Mouse (Mus musculus) natural killer cell, adult 2 months (primary cell): Measurements from ENCODE around the gene Zbtb20.

Experiments
- DNase-seq, 2 experiments: peaks; one replicate each; pipeline ENCODE4 v3.0.0; 2022; ENCODE audit warnings: low spot score in 2 of 2

Gene Zbtb20

GRCm38 (mm10) chr16:43080403-43080802 is 204.7 kb downstream of the Zbtb20 start:
- no peak for DNase-seq

- no peak for DNase-seq
Observed at GRCm38 (mm10) chr16:43080923-43081702, 205.4 kb downstream of the Zbtb20 start.

GRCm38 (mm10) chr16:43081995-43082394 is 206.3 kb downstream of the Zbtb20 start:
- DNase-seq: no peak

- DNase-seq: no peak
Observed at GRCm38 (mm10) chr16:43082801-43083200, 207.1 kb downstream of the Zbtb20 start.

- no peak for DNase-seq
Observed at GRCm38 (mm10) chr16:43090188-43090587, 214.5 kb downstream of the Zbtb20 start.

GRCm38 (mm10) chr16:43094161-43094560 is 218.5 kb downstream of the Zbtb20 start:
- DNase-seq: no peak

- DNase-seq: no peak
Observed at GRCm38 (mm10) chr16:43094756-43095155, 219.1 kb downstream of the Zbtb20 start.

GRCm38 (mm10) chr16:43096040-43096439 is 220.4 kb downstream of the Zbtb20 start:
- DNase-seq: no peak

GRCm38 (mm10) chr16:43098153-43098552 is 222.5 kb downstream of the Zbtb20 start:
- no peak for DNase-seq

- no peak for DNase-seq
Observed at GRCm38 (mm10) chr16:43098666-43099065, 223.0 kb downstream of the Zbtb20 start.

GRCm38 (mm10) chr16:43111288-43111687 is 235.6 kb downstream of the Zbtb20 start:
- no peak for DNase-seq

- DNase-seq: no peak
Observed at GRCm38 (mm10) chr16:43113968-43114367, 238.3 kb downstream of the Zbtb20 start.

GRCm38 (mm10) chr16:43129966-43130365 is 254.3 kb downstream of the Zbtb20 start:
- no peak for DNase-seq

- no peak for DNase-seq
Observed at GRCm38 (mm10) chr16:43130583-43130982, 254.9 kb downstream of the Zbtb20 start.

- no peak for DNase-seq
Observed at GRCm38 (mm10) chr16:43131077-43131476, 255.4 kb downstream of the Zbtb20 start.

GRCm38 (mm10) chr16:43168506-43168905 is 292.8 kb downstream of the Zbtb20 start:
- no peak for DNase-seq

- DNase-seq: no peak
Observed at GRCm38 (mm10) chr16:43169273-43169905, 293.7 kb downstream of the Zbtb20 start.

- DNase-seq: no peak
Observed at GRCm38 (mm10) chr16:43172139-43172538, 296.5 kb downstream of the Zbtb20 start.

- no peak for DNase-seq
Observed at GRCm38 (mm10) chr16:43172912-43173311, 297.2 kb downstream of the Zbtb20 start.

GRCm38 (mm10) chr16:43174815-43175214 is 299.1 kb downstream of the Zbtb20 start:
- no peak for DNase-seq

- no peak for DNase-seq
Observed at GRCm38 (mm10) chr16:43181038-43181437, 305.4 kb downstream of the Zbtb20 start.

GRCm38 (mm10) chr16:43190390-43190789 is 314.7 kb downstream of the Zbtb20 start:
- DNase-seq: no peak
